Mouse (Mus musculus) 3134 (cell line): ENCODE measurements around the gene Zfp60.
"Not testable (repeated sequence)": the region's sequence is repeated elsewhere in the genome, so short reads cannot be mapped to it uniquely, and the experiment has no call there.

Source experiments
- DNase-seq: peaks from one replicate; pipeline ENCODE4 v3.0.0-alpha.2; 2011; ENCODE audit warnings: low spot score; ENCODE audit not compliant: insufficient read length; ENCODE audit errors: extremely low read depth

The Zfp60 gene

GRCm38 (mm10) chr7:27789306-27789705 is 58.1 kb downstream of the Zfp60 start:
- no peak for DNase-seq

- DNase-seq = not testable (repeated sequence)
Observed at GRCm38 (mm10) chr7:27793865-27794264, 62.7 kb downstream of the Zfp60 start.

- no peak for DNase-seq
Observed at GRCm38 (mm10) chr7:27794566-27794965, 63.4 kb downstream of the Zfp60 start.

- no peak for DNase-seq
Observed at GRCm38 (mm10) chr7:27797906-27798811, 67.0 kb downstream of the Zfp60 start.

GRCm38 (mm10) chr7:27801137-27801536 is 69.9 kb downstream of the Zfp60 start:
- no peak for DNase-seq

GRCm38 (mm10) chr7:27802986-27803385 is 71.8 kb downstream of the Zfp60 start:
- peak; percentile 11 for DNase-seq
